Mouse (Mus musculus) liver, embryonic 16.5 days (tissue): ENCODE measurements at regions not wholly inside any gene's neighbourhood (a gene's known extent, or its start where the extent isn't known, plus 50 kb on each side); places are given as distances from the start of the nearest gene placed in this dataset.

Experiments
- ATAC-seq: fragments of 200-750 bp; cut with Nextera tagmentation; 2 replicates; pipeline ENCODE4 v1.8.0; 2017; ENCODE audit warnings: low read depth, mild to moderate bottlenecking, moderate number of reproducible peaks, moderate library complexity
- H3K27ac ChIP-seq: fragments of 300-500 bp; sonication (generic); 2 replicates; pipeline ENCODE4 v1.5.1; 2014; ENCODE audit warnings: mild to moderate bottlenecking, low read length
- H3K27me3 ChIP-seq: fragments of 300-500 bp; sonication (generic); 2 replicates; pipeline ENCODE4 v1.6.1; 2014; ENCODE audit warnings: low read depth, low read length, mixed read lengths; ENCODE audit not compliant: control insufficient read depth, insufficient read depth
- H3K36me3 ChIP-seq: fragments of 300-500 bp; sonication (generic); 2 replicates; pipeline ENCODE4 v1.6.1; 2014; ENCODE audit warnings: mild to moderate bottlenecking; ENCODE audit not compliant: control insufficient read depth, insufficient read depth
- H3K4me1 ChIP-seq: fragments of 300-500 bp; sonication (generic); 2 replicates; pipeline ENCODE4 v1.6.1; 2014; ENCODE audit warnings: low read depth, low read length, mixed read lengths; ENCODE audit not compliant: control insufficient read depth
- H3K4me2 ChIP-seq: fragments of 300-500 bp; sonication (generic); 2 replicates; pipeline ENCODE4 v1.6.1; 2014; ENCODE audit warnings: low read depth, low read length, mixed read lengths
- H3K4me3 ChIP-seq: fragments of 300-500 bp; sonication (generic); 2 replicates; pipeline ENCODE4 v1.5.1; 2014; ENCODE audit warnings: low read depth, mild to moderate bottlenecking, low read length
- H3K9ac ChIP-seq: fragments of 300-500 bp; sonication (generic); 2 replicates; pipeline ENCODE4 v1.6.1; 2014; ENCODE audit warnings: low read depth, low read length
- H3K9me3 ChIP-seq: fragments of 300-500 bp; sonication (generic); replicated peaks from 2 replicates; pipeline ENCODE4 v1.6.1; 2016; ENCODE audit warnings: low read length; ENCODE audit not compliant: control insufficient read depth
- whole genome bisulfite sequencing: fragments of 180-500 bp; shearing (Covaris S2); extraction: QIAGEN DNeasy Blood & Tissue Kit; methylation state at CpG from one replicate; pipeline ENCODE4 v1.1.7; 2014; ENCODE audit not compliant: insufficient replicate concordance; 5-methylcytosine and 5-hydroxymethylcytosine counted together

GRCm38 (mm10) chr4:105879891-105880290, 90.2 kb downstream of the Gm12728 start:
- no peak overlapping the region for H3K4me3 ChIP-seq
- no peaks in the 10 kb centered on the region for H3K9me3 ChIP-seq
- no peaks in the 10 kb centered on the region for H3K36me3 ChIP-seq
- no peak overlapping the region for H3K9ac ChIP-seq
- no peaks in the 10 kb centered on the region for H3K27me3 ChIP-seq
- no peak overlapping the region for H3K4me2 ChIP-seq
- H3K27ac ChIP-seq: no peak overlapping the region
- WGBS: 54% methylated on average over 3 of the region's 3 CpGs
- no peak for ATAC-seq
- H3K4me1 ChIP-seq: no peaks in the 10 kb centered on the region

- H3K27ac ChIP-seq: no peak overlapping the region
- H3K4me3 ChIP-seq: no peak overlapping the region
- 31% methylated on average over 3 of the region's 3 CpGs for WGBS
- no peak overlapping the region for H3K9ac ChIP-seq
- ATAC-seq: no peak
- H3K4me1 ChIP-seq: no peaks in the 10 kb centered on the region
- no peaks in the 10 kb centered on the region for H3K36me3 ChIP-seq
- no peaks in the 10 kb centered on the region for H3K27me3 ChIP-seq
- no peak overlapping the region for H3K4me2 ChIP-seq
- no peaks in the 10 kb centered on the region for H3K9me3 ChIP-seq
Observed at GRCm38 (mm10) chr4:105884791-105885190, 95.1 kb downstream of the Gm12728 start.

- Histone ChIP-seq H3K27ac (no peak overlapping the region), H3K4me1 (no peaks in the 10 kb centered on the region), H3K4me2 (no peak overlapping the region), H3K4me3 (no peak overlapping the region), H3K27me3 (no peaks in the 10 kb centered on the region), H3K9ac (no peak overlapping the region), H3K36me3 (no peaks in the 10 kb centered on the region), H3K9me3 (no peaks in the 10 kb centered on the region)
- no peak for ATAC-seq
- 60% methylated on average over 4 of the region's 4 CpGs for WGBS
Observed at GRCm38 (mm10) chr4:105891438-105891837, 101.8 kb downstream of the Gm12728 start.

DNA sequence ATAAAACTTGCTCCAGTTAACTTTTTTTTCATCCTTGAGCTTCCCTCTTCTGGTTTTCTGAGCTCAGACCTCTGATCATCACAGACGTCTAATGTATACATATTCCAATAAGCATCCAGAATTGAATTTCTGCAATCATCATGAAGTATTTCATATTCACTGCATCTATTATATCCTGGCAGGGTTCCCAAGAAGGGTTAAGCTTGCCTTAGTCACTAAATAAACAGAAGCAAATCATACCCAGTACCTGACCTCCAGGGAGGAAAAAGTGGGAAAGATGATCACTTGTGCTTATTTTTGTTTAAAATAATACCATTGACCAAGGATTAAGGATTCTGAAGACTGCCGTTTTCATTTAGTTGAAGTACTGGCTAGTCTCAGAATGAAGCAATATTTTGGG, 102.4 kb downstream of the Gm12728 start:
- WGBS: 51% methylated on average over 2 of the region's 2 CpGs
- ATAC-seq: no peak
- Histone ChIP-seq H3K9ac (no peak overlapping the region), H3K27ac (no peak overlapping the region), H3K27me3 (no peaks in the 10 kb centered on the region), H3K4me3 (no peak overlapping the region), H3K9me3 (no peaks in the 10 kb centered on the region), H3K36me3 (no peaks in the 10 kb centered on the region), H3K4me2 (no peak overlapping the region), H3K4me1 (no peaks in the 10 kb centered on the region)

DNA sequence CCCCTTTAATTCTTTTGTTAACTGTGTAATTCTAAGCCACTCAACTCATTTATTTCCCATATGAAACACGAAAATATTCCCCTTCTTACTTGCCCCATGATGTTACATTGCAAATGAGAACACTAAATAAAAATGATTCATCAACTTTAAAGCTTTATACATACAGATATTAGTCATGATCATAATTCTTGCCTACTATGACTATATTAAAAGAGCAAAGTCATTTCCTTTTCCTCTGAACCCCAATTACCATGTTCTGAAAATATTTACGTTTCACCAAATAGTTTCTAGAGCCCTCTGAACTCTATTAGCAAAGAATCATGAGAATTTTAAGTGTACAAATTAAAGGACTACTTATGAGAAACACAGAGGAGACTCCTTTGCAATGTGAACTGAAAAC, 105.4 kb downstream of the Gm12728 start:
- H3K9ac ChIP-seq: no peak overlapping the region
- no peaks in the 10 kb centered on the region for H3K36me3 ChIP-seq
- H3K27ac ChIP-seq: no peak overlapping the region
- 35% methylated on average over 2 of the region's 2 CpGs for WGBS
- H3K4me2 ChIP-seq: no peak overlapping the region
- ATAC-seq: no peak
- H3K4me3 ChIP-seq: no peak overlapping the region
- no peaks in the 10 kb centered on the region for H3K27me3 ChIP-seq
- no peaks in the 10 kb centered on the region for H3K9me3 ChIP-seq
- no peaks in the 10 kb centered on the region for H3K4me1 ChIP-seq

DNA sequence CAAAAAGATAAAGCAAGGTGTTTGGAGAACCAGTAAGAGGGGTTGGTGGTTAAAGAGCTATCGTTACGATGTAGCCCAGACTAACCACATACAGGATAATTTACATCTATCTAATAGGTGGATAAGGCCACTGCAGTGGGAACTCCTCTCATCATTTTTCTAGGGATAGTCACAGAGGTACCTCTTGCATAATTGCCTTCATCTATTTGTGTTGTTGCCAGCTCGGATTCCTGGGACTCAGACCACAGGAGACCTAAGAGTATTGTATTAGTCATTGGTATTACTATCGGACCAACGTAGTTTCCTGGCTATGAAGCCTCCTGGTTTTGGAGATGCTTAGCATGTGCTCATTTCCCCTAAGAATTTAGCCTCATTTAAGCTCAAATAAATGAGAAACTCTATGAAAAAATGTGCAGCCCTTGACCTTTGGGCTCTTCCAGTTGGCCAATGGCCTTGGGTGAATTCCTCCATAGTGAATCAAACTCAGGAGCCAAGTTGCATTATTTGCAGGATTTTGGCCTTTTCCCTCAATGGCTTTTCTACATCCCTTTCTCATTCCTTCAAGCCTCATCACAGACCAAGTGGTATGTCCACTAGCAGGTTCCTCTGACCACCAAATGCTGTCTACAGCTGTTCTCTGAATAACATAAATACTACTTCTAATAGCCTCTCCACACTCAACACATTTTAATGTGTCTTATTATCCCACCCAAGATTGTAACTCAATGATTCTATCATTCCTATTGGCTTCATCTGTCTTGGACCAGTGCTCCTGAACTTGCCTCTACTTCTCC, 108.6 kb downstream of the Gm12728 start:
- no peak for ATAC-seq
- H3K9ac ChIP-seq: no peak overlapping the region
- no peaks in the 10 kb centered on the region for H3K9me3 ChIP-seq
- H3K27me3 ChIP-seq: no peaks in the 10 kb centered on the region
- H3K4me2 ChIP-seq: no peak overlapping the region
- no peaks in the 10 kb centered on the region for H3K4me1 ChIP-seq
- no peak overlapping the region for H3K27ac ChIP-seq
- H3K4me3 ChIP-seq: no peak overlapping the region
- H3K36me3 ChIP-seq: no peaks in the 10 kb centered on the region
- WGBS: 72% methylated on average over 5 of the region's 5 CpGs

DNA sequence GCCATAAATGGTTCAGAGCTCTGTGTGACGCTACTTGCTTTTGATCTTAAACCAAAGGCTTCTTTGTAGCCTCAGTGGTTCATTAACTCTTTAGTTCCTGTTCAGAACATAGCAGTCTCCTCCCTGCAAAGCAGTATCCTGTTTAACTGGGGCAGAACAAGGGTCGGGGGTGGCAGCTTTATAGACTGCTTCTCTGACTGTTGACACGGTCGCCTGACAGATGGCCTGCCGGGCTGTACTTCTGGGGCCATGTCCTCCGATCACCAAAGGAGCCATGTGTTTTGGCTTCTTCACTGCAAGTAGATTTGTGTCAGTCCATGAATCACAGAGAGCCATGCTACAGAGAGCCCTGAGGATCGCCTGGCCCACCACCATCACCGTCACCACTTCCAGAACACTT, 115.2 kb downstream of the Gm12728 start:
- no peak overlapping the region for H3K9ac ChIP-seq
- no peaks in the 10 kb centered on the region for H3K4me1 ChIP-seq
- WGBS: 60% methylated on average over 8 of the region's 8 CpGs
- no peak for ATAC-seq
- H3K9me3 ChIP-seq: no peaks in the 10 kb centered on the region
- no peak overlapping the region for H3K27ac ChIP-seq
- no peaks in the 10 kb centered on the region for H3K36me3 ChIP-seq
- H3K4me3 ChIP-seq: no peak overlapping the region
- no peak overlapping the region for H3K4me2 ChIP-seq
- no peaks in the 10 kb centered on the region for H3K27me3 ChIP-seq

GRCm38 (mm10) chr4:105906411-105906810, 116.7 kb downstream of the Gm12728 start:
- 55% methylated on average over 4 of the region's 4 CpGs for WGBS
- H3K36me3 ChIP-seq: no peaks in the 10 kb centered on the region

GRCm38 (mm10) chr4:105907611-105908010, 117.9 kb downstream of the Gm12728 start:
- WGBS: 71% methylated on average over 7 of the region's 7 CpGs
- Histone ChIP-seq H3K9ac (no peak overlapping the region), H3K27ac (no peak overlapping the region), H3K9me3 (no peaks in the 10 kb centered on the region), H3K4me1 (no peaks in the 10 kb centered on the region), H3K4me2 (no peak overlapping the region), H3K4me3 (no peak overlapping the region), H3K27me3 (no peaks in the 10 kb centered on the region), H3K36me3 (no peaks in the 10 kb centered on the region)
- no peak for ATAC-seq

More at GRCm38 (mm10) chr4:105906411-105906810, 116.7 kb downstream of the Gm12728 start:
- ATAC-seq: no peak
- Histone ChIP-seq H3K4me3 (no peak overlapping the region), H3K4me2 (no peak overlapping the region), H3K9ac (no peak overlapping the region), H3K4me1 (no peaks in the 10 kb centered on the region), H3K9me3 (no peaks in the 10 kb centered on the region), H3K27ac (no peak overlapping the region), H3K27me3 (no peaks in the 10 kb centered on the region)
